Mouse (Mus musculus): ENCODE data around the gene BC005561.

- TF ChIP-seq CTCF (IDR thresholded peaks at IDR 0.05; ENCODE audit: borderline replicate concordance, extremely low read depth, insufficient read depth, insufficient read length) (no peak), POLR2A (IDR thresholded peaks at IDR 0.05; ENCODE audit: borderline replicate concordance, extremely low read depth, insufficient read depth, insufficient read length, poor library complexity, severe bottlenecking) (no peak)
These were observed 16.6 kb upstream of the BC005561 start for GRCm38 (mm10) chr5:104491561-104491960.

Data from brain, embryonic 14.5 days (tissue).